Mouse (Mus musculus): ENCODE measurements at regions not wholly inside any gene's neighbourhood (a gene's known extent, or its start where the extent isn't known, plus 50 kb on each side); places are given as distances from the start of the nearest gene placed in this dataset.

GRCm38 (mm10) chr4:95185113-95185915 is 133.3 kb upstream of the Jun start:
- DNase-seq = no peak

DNA sequence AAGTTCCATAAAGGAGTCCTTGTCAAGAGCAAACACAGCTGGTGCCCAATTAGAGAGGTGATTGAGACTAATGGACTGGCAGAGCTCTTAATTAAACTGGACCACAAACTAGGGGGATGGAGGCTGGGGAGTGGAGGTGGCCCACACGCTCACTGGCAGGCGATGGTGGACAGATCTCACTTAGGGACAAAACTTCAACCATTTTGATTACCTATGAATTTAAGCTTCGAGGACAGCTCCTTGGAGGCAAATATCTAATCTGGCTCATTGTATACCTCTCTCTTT is 133.8 kb upstream of the Jun start:
- no peak for DNase-seq

- no peak for DNase-seq
These were observed 136.1 kb upstream of the Jun start for GRCm38 (mm10) chr4:95188107-95188506.

DNA sequence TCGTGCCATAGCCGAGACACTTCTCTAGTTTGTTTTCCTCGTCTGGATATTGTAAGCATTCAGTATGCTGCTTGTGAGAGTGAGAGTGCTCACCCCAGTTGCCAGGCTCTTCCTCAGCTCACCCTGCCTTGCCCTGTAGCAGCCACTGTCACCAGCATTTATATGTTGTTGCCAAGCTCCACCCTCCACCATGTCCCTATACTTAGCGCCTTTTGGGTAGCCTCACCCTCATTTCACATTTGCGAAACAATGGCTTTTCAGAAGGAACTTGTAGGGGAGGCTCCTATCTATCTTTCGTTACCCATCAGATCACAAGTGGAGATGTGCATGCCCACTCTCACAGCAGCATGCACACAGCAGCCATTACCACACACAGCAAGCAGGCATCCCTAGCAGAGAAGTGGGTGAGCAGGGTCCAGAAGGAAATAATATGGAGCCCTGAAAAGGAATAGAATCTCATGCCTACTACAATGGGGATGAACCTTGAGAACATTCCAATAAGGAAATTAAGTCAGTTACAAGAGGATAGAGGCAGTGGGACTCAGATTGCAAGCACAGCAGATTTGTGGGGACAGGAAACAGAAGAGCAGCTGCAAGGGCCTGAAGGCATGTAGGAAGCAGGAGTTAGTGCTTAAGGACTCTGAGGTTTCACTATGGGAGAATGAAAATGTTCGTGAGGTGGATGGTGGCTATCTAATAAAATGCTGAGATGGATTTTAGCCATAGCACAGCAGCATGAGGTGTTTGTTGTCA is 139.8 kb upstream of the Jun start:
- no peak for DNase-seq

- no peak for DNase-seq
These were observed 140.5 kb upstream of the Jun start for GRCm38 (mm10) chr4:95192562-95192961.

GRCm38 (mm10) chr4:95193028-95193427 is 141.0 kb upstream of the Jun start:
- DNase-seq = peak; percentile 46 to 70

- DNase-seq = no peak
These were observed 141.5 kb upstream of the Jun start for GRCm38 (mm10) chr4:95193473-95193872.

- DNase-seq = no peak
These were observed 142.8 kb upstream of the Jun start for GRCm38 (mm10) chr4:95194621-95195455.

GRCm38 (mm10) chr4:95196106-95196505 is 144.1 kb upstream of the Jun start:
- no peak for DNase-seq

DNA sequence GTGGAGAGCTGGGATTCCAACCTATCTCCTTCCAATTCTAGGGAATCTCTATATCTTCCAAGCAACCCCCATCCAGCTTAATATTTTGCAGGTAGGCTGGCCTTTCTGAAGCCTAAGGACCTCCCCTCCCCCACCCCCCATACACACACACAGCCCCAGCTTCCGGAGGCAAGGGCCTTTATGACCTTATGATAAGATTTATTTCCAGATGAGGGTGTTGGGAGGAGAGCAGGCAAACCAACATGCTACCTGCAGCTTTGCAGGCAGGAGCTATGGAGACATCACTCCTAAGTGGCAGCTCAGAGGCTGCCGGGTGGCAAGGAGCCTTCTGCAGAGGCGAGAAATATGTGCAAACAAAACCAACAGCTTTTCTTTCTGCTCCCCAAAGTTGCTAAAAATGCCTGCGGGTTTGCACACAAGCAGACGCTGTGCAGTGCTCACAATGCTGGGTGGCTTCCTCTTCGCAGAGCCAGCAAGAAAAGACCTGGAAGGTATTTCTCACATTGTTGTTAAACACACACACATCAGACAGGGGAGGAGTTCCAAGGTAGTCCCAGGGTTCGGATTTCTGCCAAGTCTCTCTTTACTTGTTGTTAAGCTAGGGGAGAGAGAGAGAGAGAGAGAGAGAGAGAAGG is 145.2 kb upstream of the Jun start:
- DNase-seq = no peak

DNA sequence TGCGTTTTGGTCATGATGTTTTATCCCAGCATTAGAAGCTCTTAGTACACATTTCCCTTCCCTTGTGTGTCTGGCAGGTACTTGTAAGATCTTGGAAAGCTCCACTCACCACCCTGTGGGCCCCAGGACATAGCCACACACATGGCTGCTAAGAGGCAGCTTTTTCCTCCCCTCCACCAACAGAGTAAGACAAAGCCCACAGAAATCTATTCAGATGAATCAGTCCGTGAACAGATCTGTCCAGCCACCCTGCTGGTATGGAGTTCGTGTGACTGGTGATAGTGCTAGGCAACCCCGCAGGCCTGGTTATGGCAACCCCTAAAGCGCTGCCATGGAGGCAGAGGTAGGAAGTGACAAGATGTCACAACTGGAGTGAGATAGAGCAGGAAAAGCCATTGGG is 147.4 kb upstream of the Jun start:
- no peak for DNase-seq

GRCm38 (mm10) chr4:95200130-95200529 is 148.1 kb upstream of the Jun start:
- peak; percentile 69 to 78 for DNase-seq

DNA sequence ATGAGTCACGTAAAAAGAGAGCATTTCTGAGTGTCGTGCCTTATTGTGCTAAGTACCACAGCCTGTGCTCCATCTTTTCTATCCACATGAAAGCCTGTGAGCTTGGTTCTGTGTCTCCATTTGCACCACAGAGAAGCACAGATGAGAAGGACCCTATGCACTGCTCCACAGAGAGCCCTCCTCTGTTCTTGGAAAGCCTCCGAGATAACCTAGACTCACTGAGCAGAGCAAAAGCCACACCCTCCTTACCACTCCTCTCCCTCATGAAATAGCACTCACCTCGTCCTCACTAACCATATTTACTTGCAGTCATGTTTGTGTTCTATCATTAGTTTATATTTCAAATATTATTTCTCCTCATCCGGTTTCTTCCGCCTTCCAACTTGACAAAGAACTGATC is 150.5 kb upstream of the Jun start:
- no peak for DNase-seq

DNA sequence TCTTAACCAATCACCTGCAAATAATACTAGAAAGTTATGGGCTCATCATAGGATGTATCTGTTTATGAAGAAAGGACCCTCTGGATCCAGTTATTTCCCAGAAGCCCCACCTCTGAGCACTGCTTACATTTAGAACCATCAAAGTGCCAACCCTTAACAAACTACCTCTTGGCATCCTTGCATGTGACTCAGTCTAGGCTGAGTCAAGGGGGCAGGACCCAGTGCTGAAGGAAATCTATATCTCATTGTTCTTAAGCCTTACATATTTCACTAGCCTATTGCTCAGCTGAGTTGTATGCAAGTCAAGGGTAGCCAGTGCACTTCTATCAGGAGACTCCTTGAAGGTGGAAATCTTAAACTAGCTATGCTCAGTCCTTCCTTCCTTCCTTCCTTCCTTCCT is 151.6 kb upstream of the Jun start:
- no peak for DNase-seq

GRCm38 (mm10) chr4:95205372-95205771 is 153.3 kb upstream of the Jun start:
- DNase-seq = no peak

GRCm38 (mm10) chr4:95207783-95208182 is 155.8 kb upstream of the Jun start:
- DNase-seq = peak; percentile 43 to 60

- no peak for DNase-seq
These were observed 156.8 kb upstream of the Jun start for GRCm38 (mm10) chr4:95208827-95209226.

- DNase-seq = no peak
These were observed 157.5 kb upstream of the Jun start for GRCm38 (mm10) chr4:95209322-95210119.

DNA sequence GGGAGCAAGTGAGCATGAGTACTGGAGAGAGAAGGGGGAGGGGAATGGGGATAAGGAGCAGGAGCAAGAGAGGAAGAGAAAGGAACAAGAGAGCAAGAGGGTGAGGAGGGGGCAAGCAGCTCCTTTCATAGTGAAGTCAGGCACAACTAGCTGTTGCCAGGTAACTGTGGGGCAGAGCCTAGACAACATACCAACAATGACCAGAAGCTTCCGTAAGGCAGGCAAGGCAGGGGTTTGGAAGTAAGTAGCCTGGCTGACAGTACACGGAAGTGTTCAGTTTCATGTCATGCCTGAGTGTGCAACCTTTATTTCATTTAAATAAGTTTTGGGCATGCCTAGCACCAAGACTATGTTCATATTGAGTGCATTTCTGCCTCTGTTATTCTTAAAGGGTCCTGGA is 160.5 kb upstream of the Jun start:
- DNase-seq = no peak

- DNase-seq = peak in 1 of 2 experiments; percentile 46
These were observed 161.0 kb upstream of the Jun start for GRCm38 (mm10) chr4:95213026-95213425.

DNA sequence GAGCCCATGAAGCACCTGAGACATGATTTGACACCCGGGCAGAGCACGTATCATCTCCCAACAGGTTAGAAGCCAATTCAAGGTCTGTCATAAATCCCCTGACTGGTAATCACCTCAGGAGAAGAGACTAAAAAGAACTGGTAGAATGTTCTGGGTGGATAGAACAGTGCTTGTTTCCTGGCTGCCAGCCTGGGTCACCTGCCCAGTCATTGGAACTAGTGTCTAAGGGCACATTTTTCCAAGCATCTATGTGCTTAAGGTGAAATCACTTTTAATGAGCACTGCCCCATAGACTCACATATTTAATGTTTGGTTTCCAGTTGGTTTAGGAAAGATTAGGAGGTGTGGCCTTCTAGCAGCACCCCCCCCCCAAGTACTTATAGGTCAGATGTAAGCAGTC is 162.0 kb upstream of the Jun start:
- peak in 1 of 2 experiments; percentile 41 for DNase-seq

DNA sequence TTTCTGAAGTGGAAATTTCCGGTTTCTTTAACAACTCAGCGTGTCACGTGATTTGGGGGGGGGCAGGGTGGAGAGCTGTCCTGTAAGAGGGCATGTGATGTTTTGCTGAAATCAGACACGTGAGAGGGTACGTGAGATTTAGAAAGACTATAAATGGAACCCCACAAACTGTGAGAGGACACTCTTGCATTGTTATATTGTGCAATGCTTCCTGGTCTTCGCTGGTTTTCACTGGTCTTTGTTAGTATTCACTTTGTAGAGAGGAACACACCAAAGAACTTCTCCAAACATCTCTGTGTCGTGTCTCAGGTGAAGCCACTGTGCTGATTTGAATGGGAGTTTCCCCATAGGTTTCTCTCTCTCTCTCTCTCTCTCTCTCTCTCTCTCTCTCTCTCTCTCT is 163.2 kb upstream of the Jun start:
- no peak for DNase-seq
